Mouse (Mus musculus): ENCODE measurements around the gene Guca2b. TPM values are rescaled to one million over a fixed set of nuclear protein-coding genes. Genes with fewer than 3 reads are reported as not detected.

Gene Guca2b
- total RNA-seq, 2 experiments from 2014 or later, result not detected

DNA sequence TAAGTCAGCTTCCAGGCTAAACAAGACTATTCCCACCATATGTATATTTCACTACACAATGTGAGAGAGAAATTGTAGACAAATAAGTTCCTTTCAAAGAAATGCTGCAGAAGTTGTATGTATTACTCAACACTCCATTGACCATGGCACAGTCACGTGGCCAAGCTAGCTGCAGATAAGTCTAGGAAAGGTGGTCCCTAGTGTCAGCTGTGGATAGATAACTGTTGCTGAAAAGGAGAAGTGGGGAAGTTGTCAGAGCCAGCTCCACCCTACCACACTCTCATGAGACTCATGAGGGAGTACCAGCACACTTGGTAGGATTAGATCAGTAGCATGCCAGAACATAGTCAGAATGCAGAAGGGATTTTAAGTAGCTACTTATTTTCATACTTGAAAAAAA lies 49.3 kb downstream of the Guca2b start:
- ATAC-seq (replicated peaks; ENCODE audit: low FRiP score, poor library complexity, severe bottlenecking), result no peak

Other genes with a start within 250 kb of the Guca2b start
- gene Ccdc30, start 243.4 kb downstream of the Guca2b start, total RNA-seq (2015; ENCODE audit: low replicate concordance), result not detected in 2 replicates
- gene Ccdc30, start 243.4 kb downstream of the Guca2b start, total RNA-seq (2017; ENCODE audit: low replicate concordance), result not detected in 2 replicates
- 4.2 and 8.1 TPM in 2 replicates for gene Ppcs, start 236.5 kb downstream of the Guca2b start, total RNA-seq (2015; ENCODE audit: low replicate concordance)
- 2.3 and 7.2 TPM in 2 replicates for gene Ppcs, start 236.5 kb downstream of the Guca2b start, total RNA-seq (2017; ENCODE audit: low replicate concordance)
- gene Zmynd12, start 236.1 kb downstream of the Guca2b start, total RNA-seq (2015; ENCODE audit: low replicate concordance), result 2.9 TPM in 1 of 2 replicates, not detected in the other
- gene Zmynd12, start 236.1 kb downstream of the Guca2b start, total RNA-seq (2017; ENCODE audit: low replicate concordance), result 0.43 TPM in 1 of 2 replicates, not detected in the other
- not detected in 2 replicates for gene Rimkla, start 166.3 kb downstream of the Guca2b start, total RNA-seq (2015; ENCODE audit: low replicate concordance)
- gene Rimkla, start 166.3 kb downstream of the Guca2b start, total RNA-seq (2017; ENCODE audit: low replicate concordance), result not detected in 2 replicates
- 5.0 and 16.1 TPM in 2 replicates for gene Foxj3, start 122.0 kb downstream of the Guca2b start, total RNA-seq (2015; ENCODE audit: low replicate concordance)
- gene Foxj3, start 122.0 kb downstream of the Guca2b start, total RNA-seq (2017; ENCODE audit: low replicate concordance), result 6.4 and 15.9 TPM in 2 replicates
- gene Frg2f1, start 119.4 kb downstream of the Guca2b start, total RNA-seq (2015; ENCODE audit: low replicate concordance), result not detected in 2 replicates
- gene Frg2f1, start 119.4 kb downstream of the Guca2b start, total RNA-seq (2017; ENCODE audit: low replicate concordance), result not detected in 2 replicates
- not detected in 2 replicates for gene Guca2a, start 21.2 kb downstream of the Guca2b start, total RNA-seq (2015; ENCODE audit: low replicate concordance)
- not detected in 2 replicates for gene Guca2a, start 21.2 kb downstream of the Guca2b start, total RNA-seq (2017; ENCODE audit: low replicate concordance)
- under 0.01 and 2.3 TPM in 2 replicates for gene Hivep3, start 74.8 kb upstream of the Guca2b start, total RNA-seq (2015; ENCODE audit: low replicate concordance)
- 0.51 TPM in 1 of 2 replicates, not detected in the other for gene Hivep3, start 74.8 kb upstream of the Guca2b start, total RNA-seq (2017; ENCODE audit: low replicate concordance)

Measured in erythroblast, adult 5-6 weeks (primary cell).